Mouse (Mus musculus) small intestine, adult 2 months (tissue): Measurements from ENCODE around the gene 3110082J24Rik.

Experiments
- CTCF ChIP-seq: fragments of 200-500 bp; IDR thresholded peaks from 2 replicates; pipeline ENCODE4 v1.5.1; 2012; ENCODE audit warnings: low read depth, mild to moderate bottlenecking, control low read depth, inconsistent platforms, low read length, moderate library complexity, mixed read lengths; ENCODE audit not compliant: insufficient replicate concordance, insufficient read length; ENCODE audit errors: extremely low read depth
- POLR2A ChIP-seq: fragments of 200-500 bp; IDR thresholded peaks from 2 replicates; pipeline ENCODE4 v1.6.1; 2012; ENCODE audit warnings: low read depth, mild to moderate bottlenecking, control low read depth, inconsistent platforms, low read length, moderate library complexity

- no peak for TF ChIP-seq CTCF
- no peak for TF ChIP-seq POLR2A
Measured at GRCm38 (mm10) chr5:30107186-30107585, 1.3 kb upstream of the 3110082J24Rik start.
